Mouse (Mus musculus) kidney, adult 11 months (tissue): Measurements from ENCODE around the gene Mmp9.

Experiments
- DNase-seq: peaks from one replicate; pipeline ENCODE4 v3.0.0; 2022

The Mmp9 gene

DNA sequence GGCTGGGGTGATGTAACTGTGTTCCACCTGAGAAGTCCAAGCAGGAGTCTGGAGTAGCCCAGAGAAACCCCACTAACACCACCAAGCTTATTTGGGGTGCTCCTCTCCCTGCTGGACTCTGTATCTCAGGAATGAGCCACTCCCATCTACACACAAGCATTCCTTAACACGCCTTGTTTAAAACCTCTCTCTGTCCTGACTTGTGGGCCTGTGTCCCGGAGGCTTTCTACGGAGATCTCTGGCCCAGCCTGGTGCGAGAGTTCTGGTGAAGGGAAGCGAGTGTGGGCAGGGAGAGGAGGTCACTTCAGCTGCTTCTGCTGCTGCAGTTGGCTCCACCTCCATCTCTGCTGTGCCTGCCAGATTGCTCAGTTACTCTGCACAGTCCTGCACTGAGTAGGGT is 15.6 kb downstream of the Mmp9 start:
- no peak for DNase-seq

DNA sequence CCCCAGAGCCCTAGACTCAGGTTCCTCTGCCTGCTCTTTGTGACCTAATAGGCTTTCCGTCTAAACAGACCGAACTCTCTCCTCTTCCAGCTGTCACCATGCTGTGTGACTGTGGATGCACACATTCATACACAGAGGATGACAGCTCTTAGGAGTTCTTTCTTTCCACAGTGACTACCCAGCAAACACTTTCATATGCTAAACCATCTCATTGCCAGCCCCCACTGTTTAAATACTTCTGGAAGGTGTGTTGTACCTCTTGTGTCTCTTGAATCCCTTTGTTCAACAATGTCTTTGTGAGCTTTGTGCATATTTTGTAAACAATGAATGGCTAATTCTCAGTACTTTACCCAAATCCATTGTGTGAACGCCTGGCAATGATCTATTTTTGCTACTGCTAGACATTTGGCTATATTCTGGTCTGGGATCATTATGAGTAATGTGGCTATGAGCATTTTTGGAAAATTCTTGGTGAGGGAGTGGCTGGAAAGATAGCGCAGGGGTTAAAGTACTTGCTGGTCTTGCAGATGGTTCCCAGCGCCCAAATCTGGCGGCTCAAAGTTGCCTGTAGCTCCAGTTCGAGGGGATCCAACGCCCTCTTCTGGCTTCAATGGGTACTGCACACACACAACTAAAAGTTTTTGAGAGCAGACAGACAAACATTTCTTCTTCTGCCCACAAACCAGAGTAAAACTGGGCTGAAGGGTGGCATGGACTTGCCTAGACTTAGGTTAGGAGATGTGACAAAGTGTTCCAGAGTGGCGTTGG is 17.2 kb downstream of the Mmp9 start:
- DNase-seq = no peak

DNA sequence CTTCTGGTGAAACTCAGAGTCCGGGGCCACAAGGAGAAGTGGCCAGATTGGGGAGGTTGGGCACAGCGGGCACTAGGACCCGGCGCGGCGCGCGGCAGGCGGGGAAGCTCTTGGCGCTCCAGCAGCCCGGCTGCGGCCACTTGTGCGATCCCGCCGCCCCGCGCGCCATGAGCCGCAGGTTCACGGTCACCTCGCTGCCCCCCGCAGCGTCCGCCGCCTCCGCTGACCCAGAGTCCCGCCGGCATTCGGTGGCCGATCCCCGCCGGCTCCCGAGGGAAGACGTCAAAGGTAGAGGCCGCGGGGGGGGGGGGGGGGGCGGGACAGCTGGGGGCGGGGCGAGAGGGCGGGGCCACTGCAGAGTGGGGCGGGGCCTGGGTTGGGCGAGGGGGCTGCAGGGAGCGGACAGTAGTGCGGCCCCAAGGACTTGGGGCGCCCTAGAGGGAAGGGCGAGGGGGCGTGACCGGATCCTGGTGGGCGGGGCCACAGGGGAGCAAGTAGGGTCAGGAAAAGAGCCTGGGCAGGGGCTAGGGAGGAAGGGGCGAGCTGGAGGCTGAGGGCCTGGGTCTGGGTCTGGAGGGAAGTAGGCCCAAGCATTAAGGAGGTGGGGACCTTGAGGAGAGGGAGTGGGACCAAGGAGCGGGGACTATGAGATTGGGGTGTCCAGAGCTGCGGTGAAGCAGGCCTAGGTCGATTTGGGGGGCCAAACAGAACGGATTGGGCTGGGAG is 20.3 kb downstream of the Mmp9 start, which contains the start of gene Slc12a5:
Gene Slc12a5, plus strand, starts transcription at position 87 of the 726 bp plus-strand sequence.
- peak; percentile 38 for DNase-seq

DNA sequence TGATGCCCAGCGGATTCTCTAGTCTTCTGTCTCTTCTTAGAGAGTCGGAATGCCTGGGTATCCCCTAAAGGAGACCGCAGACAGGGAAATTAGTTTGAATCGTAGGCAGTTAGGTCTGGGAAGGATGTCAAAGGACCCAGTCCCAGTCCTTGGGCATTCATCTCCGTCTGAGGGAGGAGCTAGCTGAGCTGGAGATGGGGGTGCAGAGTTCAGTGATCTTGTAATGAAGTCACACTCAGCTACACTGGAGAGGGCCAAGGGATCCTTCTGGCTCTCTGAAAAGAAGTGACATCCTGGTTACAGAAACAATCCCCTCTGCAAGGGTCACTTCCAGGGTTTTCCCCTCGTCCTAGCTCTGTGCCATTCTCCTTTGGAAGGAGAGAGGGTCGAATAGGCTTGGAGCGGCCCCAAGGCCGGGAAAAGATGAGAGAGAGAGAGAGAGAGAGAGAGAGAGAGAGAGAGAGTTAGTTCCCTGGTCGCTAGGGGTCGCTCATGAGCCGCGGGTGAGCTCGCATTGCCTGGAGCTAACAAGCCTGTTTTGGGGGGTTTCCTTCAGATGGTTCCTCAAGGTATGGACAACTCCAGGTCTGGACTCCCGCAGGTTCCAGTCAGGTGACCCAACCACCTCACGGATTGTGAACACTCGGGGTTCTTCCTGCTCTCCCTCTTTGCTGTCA is 21.1 kb downstream of the Mmp9 start:
- DNase-seq = peak; percentile 43

DNA sequence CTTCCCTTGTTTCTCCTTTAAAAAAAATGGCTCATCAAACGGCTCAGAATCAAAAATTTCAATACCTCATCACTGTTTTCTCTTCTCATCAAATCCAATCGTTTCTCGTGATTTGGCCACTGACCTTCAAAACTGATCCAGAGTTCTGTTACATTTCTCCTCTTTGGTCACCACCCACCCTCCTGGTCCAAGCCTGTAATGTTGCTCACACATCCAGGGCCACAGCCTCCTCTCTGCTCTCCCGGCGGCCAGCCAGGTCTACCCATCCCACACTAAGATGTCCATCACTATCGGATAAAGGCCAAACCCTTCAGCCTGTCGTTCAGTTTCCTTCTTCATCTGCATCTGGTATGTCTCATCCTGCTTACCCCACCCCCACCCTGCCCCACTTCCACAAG is 21.6 kb downstream of the Mmp9 start:
- DNase-seq = no peak

DNA sequence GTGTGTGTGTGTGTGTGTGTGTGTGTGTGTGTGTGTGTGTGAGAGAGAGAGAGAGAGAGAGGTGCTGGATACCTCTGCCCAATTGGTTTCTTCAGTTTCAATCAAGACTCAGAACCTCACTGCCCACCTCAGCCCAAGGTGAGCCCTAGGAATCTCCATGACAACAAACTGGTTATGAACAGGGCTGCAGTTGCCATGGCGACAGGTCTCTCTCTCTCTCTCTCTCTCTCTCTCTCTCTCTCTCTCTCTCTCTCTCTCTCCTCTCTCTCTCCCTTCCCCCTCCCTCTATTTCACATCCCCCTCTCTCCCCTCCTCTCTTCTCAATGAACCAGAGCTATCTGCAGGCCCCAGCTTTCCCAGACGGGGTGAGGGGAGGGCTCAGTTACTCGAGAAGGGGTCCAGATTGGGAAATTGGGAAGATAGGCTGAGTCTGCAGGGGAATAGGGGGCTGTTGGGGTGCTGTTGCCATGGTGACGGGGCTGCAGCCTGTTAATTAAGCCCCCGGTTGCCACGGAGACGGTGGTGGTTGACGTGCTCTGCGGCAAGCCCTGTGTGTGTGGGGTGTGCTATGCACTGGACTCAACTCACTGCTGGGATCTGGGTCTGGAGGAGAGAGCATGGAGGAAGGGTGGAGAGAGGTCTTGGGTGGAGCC is 23.8 kb downstream of the Mmp9 start:
- DNase-seq = no peak

DNA sequence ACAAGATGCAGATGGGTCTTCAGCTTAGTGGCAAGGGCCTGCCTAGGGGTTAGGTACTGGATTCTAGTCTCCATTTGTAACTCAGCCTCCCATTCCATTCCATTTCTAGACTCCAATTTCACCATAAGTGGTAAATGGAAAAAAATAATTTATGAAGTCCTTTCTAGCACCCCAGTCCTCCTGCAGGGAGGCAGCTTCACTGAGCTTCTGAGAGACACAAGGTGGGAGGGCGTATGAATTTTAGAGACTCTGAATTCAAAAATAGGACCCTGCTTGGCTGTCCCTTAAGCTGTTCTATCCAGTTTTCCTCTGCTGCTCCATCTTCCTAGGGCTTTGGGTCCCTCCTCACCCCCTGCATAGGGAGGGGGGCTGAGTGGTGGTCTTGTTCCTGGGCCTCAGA is 24.4 kb downstream of the Mmp9 start:
- no peak for DNase-seq

DNA sequence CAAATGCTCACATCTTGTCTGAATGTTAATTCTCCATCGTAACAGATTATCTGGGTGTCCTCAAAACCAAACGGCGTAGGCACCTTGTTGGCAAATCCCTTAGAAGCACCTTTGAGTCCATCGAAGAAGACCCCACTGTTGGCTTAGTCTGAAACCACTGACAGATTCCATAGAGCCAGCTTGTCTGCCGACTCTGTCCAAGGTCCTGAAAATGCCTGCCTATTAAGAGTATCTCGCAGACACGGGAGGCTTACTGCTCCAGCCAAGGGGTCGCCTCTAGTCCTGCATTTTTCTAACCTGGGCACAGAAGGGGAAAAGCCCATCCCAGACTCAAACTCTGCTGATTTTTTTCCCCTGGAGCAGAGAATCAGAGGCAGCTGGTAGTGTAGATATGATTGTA is 25.8 kb downstream of the Mmp9 start:
- no peak for DNase-seq

DNA sequence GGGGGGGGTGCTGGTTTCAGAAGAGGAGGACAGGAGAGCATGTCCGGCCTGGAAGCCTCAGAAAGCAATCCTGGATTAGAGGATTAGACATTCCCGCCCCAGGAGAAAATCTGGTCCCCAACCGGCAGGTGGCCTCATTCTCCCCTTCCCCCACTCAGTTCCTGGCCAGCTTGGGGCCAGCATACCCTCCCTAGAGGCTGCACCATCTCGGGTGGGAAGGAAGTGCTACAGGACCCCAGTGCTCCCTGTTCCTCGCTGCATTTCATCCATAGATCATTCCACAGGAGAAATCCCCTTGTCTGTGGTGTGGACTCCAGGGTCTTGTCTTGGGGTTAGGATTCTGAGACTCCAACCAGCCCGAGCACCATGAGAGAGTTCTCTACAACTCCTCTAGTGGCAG is 26.6 kb downstream of the Mmp9 start:
- no peak for DNase-seq

DNA sequence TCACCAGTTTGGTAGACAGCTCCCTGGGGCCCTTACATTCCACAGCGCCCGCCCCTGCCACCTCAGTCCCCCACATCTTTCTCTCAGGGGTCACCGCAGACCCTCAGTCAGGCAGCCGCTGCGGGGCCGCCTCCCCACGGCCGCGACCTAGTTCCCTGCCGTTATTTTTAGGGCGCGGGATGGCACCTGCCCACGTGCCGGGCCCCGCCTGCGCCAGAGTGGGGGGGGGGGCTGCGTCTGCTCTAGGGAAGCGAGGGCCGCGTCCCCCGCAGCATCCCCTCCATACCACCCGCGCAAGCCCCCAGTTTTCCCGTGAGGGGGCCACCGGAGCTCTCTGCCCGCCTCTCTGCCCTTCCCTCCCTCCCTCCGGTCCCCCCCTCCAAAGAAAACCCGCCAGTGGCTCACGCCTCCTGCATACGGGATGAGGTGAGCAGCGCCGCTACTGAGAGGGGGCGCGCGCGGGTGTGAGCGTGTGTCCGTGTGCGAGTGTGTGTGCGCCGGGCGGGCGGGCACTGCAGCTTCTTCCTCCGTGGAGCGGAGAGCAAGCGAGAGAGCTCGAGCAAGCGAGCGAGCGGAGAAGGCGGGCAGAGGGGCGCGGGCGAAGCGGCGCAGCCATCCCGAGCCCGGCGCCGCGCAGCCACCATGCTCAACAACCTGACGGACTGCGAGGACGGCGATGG is 27.3 kb downstream of the Mmp9 start:
- DNase-seq = no peak

DNA sequence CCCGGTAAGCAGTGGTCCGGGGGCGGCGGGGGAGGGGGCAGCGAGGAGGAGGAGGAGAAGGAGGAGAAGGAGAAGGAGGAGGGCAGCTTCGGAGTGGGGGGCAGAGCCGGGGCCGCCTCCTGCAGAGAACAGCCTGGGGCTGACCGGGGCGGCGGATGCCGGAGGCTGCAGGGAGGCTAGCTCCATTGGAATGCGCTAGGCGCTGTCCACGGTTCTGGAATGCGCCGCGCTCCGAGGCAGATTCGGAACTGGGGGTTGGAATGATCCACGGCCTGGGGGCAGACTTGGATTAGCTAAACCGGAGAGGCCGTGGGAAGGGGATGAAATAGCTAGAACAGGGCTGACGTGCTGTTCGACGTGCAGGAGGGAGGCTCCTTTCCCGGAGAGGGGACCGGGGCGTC is 27.9 kb downstream of the Mmp9 start:
- DNase-seq = peak; percentile 19

DNA sequence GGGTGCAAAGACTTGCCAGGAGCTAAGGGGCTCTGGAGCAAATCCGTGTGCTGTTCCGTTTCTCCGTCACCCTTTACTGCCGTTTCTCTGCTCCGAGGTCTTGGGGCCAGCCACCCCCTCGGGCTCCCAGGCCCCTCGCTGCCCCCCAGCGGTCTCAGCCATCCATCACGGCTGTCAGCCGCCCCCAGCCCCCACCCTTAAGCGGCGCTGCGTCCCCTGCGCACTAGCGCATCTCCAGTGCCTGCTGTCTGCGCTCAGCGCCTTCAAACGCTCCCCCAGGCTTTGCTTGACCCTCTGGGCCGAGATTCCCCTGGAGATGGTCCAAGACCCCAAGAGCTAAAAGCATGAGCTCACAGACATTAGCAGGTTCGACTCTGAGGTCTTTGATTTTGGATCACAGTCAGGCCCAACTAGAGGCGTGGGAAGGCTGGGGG is 28.8 kb downstream of the Mmp9 start:
- no peak for DNase-seq

DNA sequence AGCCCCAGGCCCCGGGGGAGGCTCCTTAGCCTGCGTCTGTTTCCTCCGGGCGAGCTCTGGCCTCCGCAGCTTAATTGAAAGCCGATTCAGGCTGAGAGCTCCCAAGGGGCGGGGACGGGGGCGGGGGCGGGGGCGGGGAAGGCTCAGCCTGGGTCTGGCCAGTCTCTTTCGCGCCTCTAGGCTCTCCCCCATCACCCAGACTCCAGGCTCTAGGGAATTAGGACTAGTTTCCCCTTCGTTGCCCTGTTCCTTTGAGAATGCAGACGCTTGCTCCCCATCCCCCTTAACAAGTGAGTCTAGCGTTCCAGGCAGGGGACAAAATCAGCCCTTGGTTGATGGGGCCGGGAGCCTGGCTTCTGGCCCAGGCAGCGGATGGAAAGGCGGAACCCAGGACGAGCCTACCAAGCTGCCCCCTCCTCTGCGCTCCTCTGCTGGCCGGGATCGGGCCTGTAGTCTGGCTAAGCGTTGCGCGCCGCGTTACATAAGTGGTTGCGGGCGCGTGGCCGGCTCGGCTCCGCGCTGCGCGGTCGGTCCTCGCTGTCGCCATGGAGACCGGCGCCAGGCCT is 30.1 kb downstream of the Mmp9 start:
- DNase-seq = no peak

DNA sequence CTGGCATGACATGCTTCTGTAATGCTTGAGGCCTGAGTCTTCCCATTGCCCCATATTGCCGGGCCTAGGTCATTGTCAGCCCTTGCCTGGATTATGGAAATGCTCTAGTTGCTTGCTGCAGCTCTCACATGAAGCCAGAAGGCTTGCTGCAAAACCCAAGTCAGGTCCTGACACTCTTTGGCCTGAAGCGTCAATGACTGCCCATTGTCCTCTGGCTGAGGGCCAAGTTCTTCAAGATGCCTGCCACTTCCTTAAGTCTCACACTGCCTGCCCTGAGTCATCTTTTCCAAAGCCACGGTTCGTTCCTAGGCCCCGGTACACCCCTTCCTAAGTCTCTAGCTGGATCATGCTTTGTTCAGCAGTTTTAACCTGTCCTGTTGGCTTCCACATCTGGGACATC is 32.1 kb downstream of the Mmp9 start:
- no peak for DNase-seq

DNA sequence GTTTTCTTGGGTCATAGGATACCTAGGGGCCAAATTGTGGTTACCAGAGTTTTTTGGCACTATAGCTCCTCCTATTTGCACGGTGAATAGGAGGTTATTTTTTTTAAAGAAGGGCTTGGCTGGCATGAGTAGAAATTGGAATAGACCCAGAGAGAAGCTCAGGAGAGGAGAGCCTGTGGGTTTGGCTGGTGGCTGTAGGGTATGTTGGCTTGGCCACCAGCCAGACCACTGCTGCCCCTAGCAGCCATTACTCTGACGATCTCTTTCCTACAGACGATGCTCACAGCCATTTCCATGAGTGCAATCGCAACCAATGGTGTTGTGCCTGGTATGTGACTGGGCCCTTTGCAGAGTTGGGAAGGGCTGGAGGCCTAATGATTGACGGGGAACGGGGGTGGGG is 35.0 kb downstream of the Mmp9 start:
- DNase-seq = no peak

DNA sequence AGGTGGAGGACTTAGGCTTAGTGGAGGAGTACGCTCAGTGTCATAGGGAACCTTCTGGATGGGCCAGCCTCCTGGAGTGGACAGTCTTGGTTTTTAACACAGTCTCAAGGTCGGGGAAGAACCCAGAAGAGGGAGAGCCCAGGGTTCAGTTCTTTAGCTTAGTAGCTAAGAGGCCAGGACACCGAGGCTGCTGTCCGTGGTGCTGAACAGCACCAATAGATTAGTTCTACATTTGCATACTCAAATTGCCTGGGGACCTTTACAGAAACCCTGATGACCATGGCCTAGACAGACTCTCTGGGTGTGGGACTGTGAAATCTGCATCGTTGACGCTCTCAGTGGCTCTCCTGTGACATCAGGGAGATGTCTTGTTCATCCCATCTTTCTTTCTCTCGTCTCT is 39.2 kb downstream of the Mmp9 start:
- DNase-seq = no peak

DNA sequence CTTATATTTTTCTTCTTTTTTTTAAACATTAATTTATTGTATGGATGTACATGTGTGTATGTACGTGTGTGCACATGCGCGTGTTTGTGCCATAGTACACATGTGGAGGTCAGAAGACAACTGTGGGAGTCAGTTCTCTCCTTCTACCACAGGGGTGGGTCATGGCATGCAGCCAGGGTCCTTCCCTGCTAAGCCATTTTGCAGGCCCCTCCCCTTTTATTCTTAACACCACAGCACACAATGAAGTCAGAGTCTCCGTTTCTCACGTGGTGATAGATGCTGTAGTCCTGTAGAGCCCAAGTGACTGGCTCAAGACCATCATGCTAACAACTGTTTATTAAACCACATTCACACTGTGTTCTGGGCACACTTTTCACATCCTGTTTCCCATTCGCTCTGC is 45.4 kb downstream of the Mmp9 start:
- DNase-seq = no peak

DNA sequence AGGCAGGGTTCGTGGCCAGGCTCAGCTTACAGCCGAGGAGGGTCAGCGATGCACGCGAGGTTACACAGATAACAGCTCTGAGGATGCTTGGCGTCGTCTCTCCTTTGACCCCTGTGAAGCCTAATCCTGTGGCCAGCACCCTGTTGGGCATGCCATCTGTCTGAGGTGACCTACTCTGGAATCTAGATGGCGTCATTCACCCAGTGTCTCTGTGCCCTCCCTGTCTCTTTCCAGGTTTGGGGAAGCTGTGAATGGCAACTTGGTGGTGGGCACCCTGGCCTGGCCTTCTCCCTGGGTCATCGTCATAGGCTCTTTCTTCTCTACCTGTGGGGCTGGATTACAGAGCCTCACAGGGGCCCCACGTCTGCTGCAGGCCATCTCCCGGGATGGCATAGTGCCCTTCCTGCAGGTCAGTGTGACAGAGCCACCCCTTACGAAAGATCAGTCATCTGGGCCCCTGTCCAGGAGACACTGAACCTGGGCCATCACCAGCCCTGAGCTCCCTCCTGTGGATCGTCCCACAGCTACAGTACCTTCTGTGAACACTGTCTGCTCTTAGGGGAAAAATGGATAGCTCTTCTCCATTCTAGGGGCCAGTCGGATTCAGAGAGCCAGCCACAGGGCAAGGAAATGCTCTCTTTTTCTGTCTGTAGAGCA is 45.9 kb downstream of the Mmp9 start:
- no peak for DNase-seq

DNA sequence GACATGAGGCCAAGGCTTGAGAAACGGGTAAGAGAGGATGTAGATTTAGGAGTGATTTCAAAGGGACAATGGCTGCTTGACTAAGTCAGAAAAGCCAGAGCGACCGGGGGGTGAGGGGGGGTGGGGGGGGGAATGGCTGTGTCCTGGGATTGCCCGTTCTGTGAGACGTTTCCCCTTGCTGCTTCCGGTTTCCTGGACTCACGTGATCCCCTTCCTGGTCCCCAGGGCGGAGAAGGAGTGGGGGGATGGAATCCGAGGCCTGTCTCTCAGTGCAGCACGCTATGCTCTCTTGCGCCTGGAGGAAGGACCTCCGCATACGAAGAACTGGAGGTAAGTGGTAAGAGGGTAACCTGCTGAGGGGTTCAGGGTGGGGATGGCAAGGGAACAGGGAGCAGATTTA is 48.2 kb downstream of the Mmp9 start:
- DNase-seq = no peak

DNA sequence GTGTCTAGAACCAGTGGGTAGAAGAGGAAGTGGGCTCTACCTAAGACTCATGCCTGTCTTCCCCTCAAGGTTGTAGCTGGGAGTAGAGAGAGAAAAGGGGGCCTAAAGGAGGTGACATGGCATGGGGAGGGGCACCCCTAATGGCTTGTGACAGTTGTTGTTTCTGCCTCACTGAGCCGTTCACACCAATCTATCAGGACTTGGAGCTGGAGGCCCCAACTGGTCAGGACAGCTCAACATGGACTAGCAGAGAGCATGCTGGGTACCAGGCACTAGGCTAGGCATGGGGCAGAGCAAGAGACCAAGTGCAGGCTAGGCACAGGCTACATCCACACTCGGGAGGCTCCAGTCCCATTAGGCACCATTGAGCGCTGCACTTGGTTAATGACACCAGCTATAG is 50.5 kb downstream of the Mmp9 start:
- DNase-seq = no peak

DNA sequence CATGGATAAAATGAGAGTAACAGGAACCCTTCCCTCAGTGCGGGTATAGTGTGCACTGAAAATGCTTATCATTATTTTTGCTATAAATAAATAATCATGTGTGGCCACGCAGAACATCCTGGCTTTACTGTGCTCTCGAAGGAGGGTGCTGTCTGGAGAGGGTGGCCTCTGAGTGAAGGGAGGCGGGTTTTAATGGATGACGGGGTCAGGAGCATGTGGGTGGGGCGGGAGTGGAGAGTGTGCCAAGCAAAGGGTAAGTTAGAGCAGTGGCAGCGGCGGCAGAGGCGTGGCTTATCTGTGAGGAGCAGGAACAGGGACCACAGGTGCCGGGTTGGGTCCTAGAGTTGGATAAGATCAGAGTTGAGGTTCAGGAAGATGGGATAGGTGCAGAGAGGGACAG is 51.2 kb downstream of the Mmp9 start:
- DNase-seq = peak; percentile 20

DNA sequence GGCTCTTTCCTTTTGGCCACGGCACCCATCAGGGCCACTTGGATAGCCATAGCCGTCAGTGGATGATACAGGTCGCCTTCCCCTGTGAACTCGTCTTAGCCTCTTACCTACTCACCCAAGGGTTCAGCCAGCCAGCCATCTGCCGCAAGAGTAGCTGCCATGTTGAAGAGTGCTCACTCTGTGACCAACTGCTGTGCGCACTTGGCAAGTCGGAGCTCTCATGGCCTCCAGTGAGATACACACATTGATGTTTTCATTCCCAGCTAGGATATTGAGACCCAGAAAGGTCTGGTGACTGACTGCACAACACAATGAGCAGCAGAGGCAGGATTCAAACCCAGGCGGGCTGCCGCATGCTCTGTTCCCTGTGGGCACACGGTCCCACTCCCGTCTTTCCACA is 53.6 kb downstream of the Mmp9 start:
- no peak for DNase-seq
